Mouse (Mus musculus) Muller cell, postnatal 12 days (primary cell): ENCODE data around the gene Itgb3bp.

Experiments used
- DNase-seq: peaks from one replicate; pipeline ENCODE4 v3.0.0-alpha.2; 2015; ENCODE audit errors: inconsistent ontology term

Itgb3bp gene

DNA sequence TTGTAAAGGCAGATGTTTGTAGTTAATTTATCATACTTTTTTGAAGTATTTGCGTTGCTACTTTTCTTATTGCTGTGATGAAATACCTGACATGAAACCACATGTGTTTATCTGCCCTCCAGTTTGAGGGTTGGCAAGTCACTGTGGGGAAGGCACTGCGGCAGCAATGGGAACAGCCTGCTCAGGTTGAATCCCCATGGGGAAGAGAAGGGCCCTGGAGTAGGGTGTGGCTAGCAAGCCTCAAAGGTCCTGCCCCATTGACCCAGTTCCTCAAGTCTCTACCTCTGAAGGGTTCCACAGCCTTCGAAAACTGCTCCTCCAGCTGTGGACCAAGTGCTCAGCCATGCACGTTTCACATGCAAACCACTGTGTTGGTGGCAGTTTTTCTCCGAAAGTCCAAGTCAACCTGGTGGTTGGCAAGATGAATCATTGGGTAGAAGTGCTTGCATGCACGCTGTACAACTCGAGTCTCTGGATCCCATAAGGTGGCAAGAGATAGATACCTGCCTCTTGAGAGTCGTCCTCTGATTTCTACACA is 203.6 kb downstream of the Itgb3bp start:
- no peak for DNase-seq

DNA sequence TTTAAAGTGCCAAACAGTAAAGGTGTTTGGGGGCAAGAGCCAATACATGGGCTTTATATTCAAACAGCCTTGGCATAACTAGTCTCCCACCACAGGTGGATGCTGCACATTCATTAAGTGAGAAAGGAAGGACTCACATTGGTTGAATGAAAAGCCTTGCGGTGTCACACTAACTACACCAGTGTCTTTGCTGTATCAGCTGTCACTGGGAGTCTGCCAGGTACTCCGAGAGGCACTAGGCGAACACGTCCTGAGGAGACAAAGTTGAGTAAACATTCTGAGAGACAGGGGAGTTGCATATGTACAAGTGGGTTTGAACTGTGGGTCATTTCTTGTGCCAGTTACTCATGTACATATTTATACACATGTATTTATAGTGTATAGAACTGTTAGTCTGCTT is 205.3 kb downstream of the Itgb3bp start:
- no peak for DNase-seq

- no peak for DNase-seq
Observed at GRCm38 (mm10) chr4:99717905-99718304, 211.7 kb downstream of the Itgb3bp start.

DNA sequence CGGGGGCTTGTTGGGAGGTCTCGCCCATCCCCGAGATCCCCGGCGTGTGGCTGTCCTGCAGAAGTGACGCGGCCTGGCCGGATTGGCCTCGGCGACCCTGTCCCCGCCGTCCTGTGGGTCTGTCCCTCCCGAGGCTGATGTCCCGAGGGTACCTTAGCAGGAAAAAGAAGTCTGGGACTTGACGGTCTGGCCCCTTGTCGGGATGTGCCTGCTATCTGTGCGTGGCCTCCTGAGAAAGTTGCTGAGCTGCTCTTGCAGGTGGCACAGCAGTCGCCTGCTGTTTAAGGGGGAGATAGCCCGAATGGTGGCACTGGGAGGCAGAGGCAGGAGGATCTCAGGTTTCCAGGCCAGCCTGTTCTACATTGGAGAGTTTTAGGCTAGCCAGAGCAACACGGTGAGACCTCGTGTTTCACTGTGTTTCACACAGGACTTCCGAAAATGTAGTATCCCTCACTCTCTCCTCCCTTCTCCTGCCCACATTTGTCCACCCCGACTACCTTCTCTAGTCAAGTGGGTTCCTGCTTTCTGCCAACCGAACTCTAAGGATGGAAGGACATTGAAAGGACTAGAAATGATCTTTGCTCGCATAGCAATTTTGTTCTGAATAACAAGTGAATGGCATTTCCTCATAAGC is 213.7 kb downstream of the Itgb3bp start:
- DNase-seq, result no peak
